Mouse (Mus musculus) gastrocnemius, adult 8-10 months (tissue): ENCODE results near the gene Skint8. TPM values are rescaled to one million over a fixed set of nuclear protein-coding genes. Genes with fewer than 3 reads are reported as not detected.
"Not testable (repeated sequence)": the region's sequence is repeated elsewhere in the genome, so short reads cannot be mapped to it uniquely, and the experiment has no call there.

Source experiments
- DNase-seq, 2 experiments: peaks; one replicate each; pipeline ENCODE4 v3.0.0; 2022; ENCODE audit warnings: low spot score in 2 of 2
- total RNA-seq, 4 experiments: library from RNA; stranded (reverse); gene quantifications; 2 replicates each; pipeline ENCODE4 v1.2.4; 2022

Skint8 gene
- not detected for total RNA-seq

DNA sequence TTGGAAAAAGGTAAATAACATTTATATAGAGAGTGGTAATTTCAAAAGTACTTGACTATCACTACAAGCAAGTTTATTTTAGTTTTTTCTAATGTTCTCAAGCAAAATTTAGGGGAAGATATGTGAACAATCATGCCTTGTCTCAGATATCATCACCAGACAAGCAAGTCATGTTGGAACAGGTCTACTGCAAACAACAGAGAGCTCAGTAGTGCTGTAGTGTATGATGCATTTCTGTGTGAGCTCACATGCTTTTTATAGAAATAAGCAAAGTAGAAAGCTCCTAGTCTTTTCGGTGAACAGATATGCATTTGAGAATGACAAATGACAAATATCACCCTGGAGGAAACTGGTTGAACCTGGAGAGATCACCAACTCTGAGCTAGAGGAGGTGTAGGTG lies at the start of gene Skint8:
Gene Skint8 (plus strand): TSS at position 301 of the 400 bp plus-strand sequence.
- DNase-seq = no peak

DNA sequence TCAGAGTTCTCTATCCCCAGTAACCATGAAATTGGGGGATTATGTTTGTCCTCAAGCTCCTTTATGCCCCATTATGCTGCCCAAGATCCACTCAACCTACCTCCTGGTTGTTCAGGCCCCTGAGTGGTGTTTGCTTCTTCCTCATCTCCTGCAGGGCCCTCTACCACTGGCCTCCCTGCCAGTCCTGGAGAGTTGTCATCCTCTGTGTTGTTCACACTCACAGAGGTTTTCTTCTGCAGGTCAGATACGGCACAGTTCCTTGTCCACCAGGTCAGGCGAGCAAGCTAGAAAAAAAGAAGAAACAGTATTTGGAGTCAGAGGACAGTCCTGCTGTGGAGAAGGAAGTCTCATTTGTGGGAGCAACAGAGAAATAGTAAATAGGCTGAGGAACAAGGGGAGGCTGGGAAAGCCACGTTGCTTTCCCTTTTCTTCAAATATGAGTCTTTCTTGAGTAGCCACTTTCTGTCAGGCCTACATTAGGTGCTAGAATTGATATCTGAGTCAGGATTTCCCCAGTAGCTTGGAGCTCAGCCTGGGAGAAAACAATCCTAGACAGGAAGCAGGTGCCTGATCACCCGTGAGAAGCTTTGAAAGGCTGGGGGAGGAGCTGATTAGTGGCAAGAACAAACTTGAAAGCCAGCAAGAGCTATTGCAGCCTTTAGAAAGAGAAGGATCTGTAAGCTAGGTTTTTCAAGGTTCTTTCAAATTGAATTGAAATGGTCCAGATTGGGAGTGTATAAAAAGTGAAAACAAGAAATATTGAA lies 38.9 kb upstream of the Skint8 start:
- DNase-seq = no peak

DNA sequence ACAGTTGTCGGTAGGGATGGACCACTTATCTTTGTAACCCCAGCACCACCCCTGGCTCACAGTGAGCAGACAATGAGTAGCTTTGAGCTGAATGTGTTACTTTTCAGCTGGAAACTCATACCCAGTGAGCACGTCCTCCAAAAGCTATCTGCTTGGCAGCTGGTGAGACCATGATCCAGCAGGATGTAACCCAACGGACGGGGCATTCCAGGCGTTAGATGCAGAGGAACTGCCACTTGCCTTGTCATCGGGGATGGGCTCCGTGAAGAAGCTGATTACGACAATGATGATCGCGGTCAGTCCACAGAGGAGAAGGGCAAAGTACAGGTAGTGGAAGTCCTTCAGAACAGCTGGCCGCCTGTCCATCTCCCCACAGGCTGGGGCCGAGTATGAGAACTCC lies 35.6 kb upstream of the Skint8 start:
- no peak for DNase-seq

DNA sequence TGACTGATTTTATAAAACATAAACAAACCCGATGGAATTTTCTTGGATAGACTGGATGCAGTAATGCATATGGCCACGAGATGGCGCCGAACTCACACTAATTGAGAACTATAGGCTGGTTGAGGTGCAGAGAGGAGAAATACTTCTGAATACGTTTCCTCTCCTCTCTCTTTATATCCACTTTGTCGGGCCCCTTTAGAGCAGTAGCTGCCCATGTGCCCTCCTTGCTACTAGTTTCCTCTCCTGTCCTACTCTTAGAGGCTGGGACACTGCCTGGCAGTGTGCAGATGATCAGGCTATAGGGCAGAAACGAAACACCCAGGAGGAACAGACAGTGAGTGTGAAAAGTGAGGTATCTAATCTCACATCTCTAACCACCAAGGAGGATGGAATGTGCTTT lies 33.2 kb upstream of the Skint8 start:
- DNase-seq = peak in 1 of 2 experiments; percentile 18

- DNase-seq = peak; percentile 33 to 37
Measured at GRCm38 (mm10) chr4:111886607-111887006, 32.6 kb upstream of the Skint8 start.

DNA sequence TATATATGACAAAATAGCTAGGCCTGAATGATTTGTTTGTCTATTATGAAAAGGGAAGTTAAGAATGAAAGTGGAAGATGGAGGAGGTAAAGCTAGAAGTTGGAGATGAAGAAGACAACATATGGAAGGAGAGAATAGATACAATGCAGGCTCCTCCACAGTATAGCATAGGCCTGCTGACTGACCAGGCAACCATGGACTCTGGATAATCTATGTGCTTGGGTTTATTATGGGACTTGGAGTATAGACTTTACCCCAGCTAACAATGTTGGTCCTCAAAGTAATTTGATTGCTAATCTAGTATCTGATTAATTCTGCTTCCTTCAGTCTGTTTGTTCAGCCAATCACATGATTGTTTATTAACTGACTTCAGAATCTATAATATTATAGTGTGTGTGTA lies 27.1 kb upstream of the Skint8 start:
- DNase-seq = no peak

DNA sequence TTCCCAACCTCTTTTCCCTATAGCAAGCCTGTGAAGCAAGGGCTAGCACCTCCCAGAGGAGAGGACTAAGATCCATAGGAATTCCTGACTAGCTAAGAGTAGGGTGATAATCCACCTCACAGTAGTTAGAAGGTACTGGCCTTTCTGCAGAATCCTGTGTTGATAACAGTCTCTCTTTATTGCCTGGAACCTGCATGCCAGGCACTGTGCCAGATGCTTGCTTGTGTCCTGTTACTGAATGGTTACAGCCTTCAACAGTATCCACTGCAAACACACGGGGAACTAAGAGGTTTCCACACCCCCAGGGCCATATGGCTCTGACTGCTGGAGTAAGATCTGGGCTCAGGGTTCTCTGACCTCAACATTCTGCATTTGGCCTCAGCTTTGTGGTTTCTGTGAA lies 21.4 kb upstream of the Skint8 start:
- no peak for DNase-seq

GRCm38 (mm10) chr4:111898566-111898965 lies 20.6 kb upstream of the Skint8 start:
- DNase-seq = no peak

- DNase-seq = not testable (repeated sequence)
Measured at GRCm38 (mm10) chr4:111900491-111900890, 18.7 kb upstream of the Skint8 start.

- DNase-seq = no peak
Measured at GRCm38 (mm10) chr4:111901473-111901872, 17.7 kb upstream of the Skint8 start.

GRCm38 (mm10) chr4:111902775-111903174 lies 16.4 kb upstream of the Skint8 start, which contains the start of gene Slc5a9:
TSS of gene Slc5a9 (minus strand) at chr4:111902918.
- no peak for DNase-seq

DNA sequence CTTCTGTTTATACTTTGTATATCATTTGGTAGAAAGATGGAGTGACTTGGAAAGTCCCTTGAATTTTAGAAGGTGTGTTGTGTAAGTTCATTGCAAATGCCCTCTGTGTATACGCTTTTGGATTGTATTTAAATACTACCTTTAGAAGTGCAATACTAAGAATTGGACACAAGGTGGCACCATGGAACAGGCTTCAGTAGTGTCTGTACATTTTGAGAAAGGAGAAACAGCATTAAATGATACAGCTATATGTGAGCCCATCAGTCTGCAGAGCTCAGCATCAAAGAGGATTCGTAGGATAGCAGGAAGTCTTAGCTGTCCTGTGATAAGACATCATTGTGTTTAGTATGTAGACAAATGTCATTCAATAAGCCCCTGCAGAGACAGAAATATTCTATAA lies 11.3 kb upstream of the Skint8 start:
- no peak for DNase-seq

- no peak for DNase-seq
Measured at GRCm38 (mm10) chr4:111961309-111961708, 42.1 kb downstream of the Skint8 start.

DNA sequence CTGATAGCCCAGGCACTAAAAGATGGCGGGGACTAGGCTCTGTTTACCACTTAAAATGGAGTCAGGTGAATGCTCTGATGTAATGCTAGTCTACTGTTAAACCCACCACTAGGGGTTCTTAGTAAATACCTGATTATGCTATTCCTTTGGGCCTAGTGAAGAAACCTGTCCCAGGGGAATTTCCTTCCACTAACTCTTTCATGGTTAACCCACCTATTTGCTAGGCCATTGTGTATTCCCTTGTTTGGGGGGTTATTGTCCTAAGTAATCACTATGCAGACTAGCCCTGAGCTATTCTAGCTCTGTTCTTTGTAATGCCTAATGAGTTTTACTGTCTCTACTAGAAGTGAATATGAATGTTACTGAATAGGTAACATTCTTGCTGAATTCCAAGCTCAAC lies 44.0 kb downstream of the Skint8 start:
- DNase-seq = not testable (repeated sequence)

GRCm38 (mm10) chr4:111963669-111964068 lies 44.5 kb downstream of the Skint8 start:
- no peak for DNase-seq

GRCm38 (mm10) chr4:111972623-111973022 lies 53.4 kb downstream of the Skint8 start, which contains the start of gene Skint7:
TSS of gene Skint7 (plus strand) at chr4:111972923.
- no peak for DNase-seq

Other genes starting within 250 kb of the Skint8 start
- gene Spata6, start 199.4 kb upstream of the Skint8 start, total RNA-seq = 1 to 10 TPM; 1.5 to 4.1 (median 3.2) TPM
- gene Slc5a9, start 16.5 kb upstream of the Skint8 start, total RNA-seq = not detected
- not detected for gene Skint7, start 53.5 kb downstream of the Skint8 start, total RNA-seq
- gene Skint1, start 86.9 kb downstream of the Skint8 start, total RNA-seq = not detected
- gene Skint4, start 152.6 kb downstream of the Skint8 start, total RNA-seq = not detected